Mouse (Mus musculus) spleen, embryonic (tissue): ENCODE data around the gene Ccnc.

Source experiments
- CTCF ChIA-PET: fragments of 350-600 bp; sonication (Branson Sonifier 250); formaldehyde crosslinking; loops from one replicate; lab custom pipeline; 2022; lab: Charles Lee

Ccnc gene

GRCm38 (mm10) chr4:21727615-21728165, at the start of gene Ccnc:
Gene Ccnc (plus strand): TSS chr4:21727701.
- CTCF ChIA-PET = no interaction called here

- CTCF ChIA-PET = no interaction called here
Observed at GRCm38 (mm10) chr4:21678101-21678974, 49.2 kb upstream of the Ccnc start.

GRCm38 (mm10) chr4:21678975-21679623, 48.4 kb upstream of the Ccnc start:
- CTCF ChIA-PET = no interaction called here

GRCm38 (mm10) chr4:21679624-21680480, 47.6 kb upstream of the Ccnc start:
- CTCF ChIA-PET = no interaction called here

- CTCF ChIA-PET = no interaction called here
Observed at GRCm38 (mm10) chr4:21680971-21681370, 46.5 kb upstream of the Ccnc start.

GRCm38 (mm10) chr4:21682421-21683150, 44.9 kb upstream of the Ccnc start:
- CTCF ChIA-PET = no interaction called here

GRCm38 (mm10) chr4:21684341-21684970, 43.0 kb upstream of the Ccnc start:
- CTCF ChIA-PET = no interaction called here

- CTCF ChIA-PET = no interaction called here
Observed at GRCm38 (mm10) chr4:21685595-21686091, 41.9 kb upstream of the Ccnc start, which contains the start of gene Prdm13. Gene Prdm13 (minus strand): TSS chr4:21685963.

GRCm38 (mm10) chr4:21686416-21686815, 41.1 kb upstream of the Ccnc start:
- CTCF ChIA-PET = no interaction called here

- CTCF ChIA-PET = no interaction called here
Observed at GRCm38 (mm10) chr4:21686934-21687333, 40.6 kb upstream of the Ccnc start.

- CTCF ChIA-PET = no interaction called here
Observed at GRCm38 (mm10) chr4:21687783-21688702, 39.5 kb upstream of the Ccnc start.

- CTCF ChIA-PET = no interaction called here
Observed at GRCm38 (mm10) chr4:21688703-21689200, 38.7 kb upstream of the Ccnc start.

GRCm38 (mm10) chr4:21689492-21689941, 38.0 kb upstream of the Ccnc start:
- CTCF ChIA-PET = no interaction called here

- CTCF ChIA-PET = no interaction called here
Observed at GRCm38 (mm10) chr4:21690221-21690620, 37.3 kb upstream of the Ccnc start.

- CTCF ChIA-PET = no interaction called here
Observed at GRCm38 (mm10) chr4:21695638-21696254, 31.8 kb upstream of the Ccnc start.

- CTCF ChIA-PET = no interaction called here
Observed at GRCm38 (mm10) chr4:21705046-21705445, 22.5 kb upstream of the Ccnc start.

- CTCF ChIA-PET = no interaction called here
Observed at GRCm38 (mm10) chr4:21712147-21712546, 15.4 kb upstream of the Ccnc start.

- CTCF ChIA-PET = interaction anchor here (0.6 kb wide), 1 partner anchor 91 kb away, joined by 3 read pairs; no protein-coding TSS in a partner anchor
Observed at GRCm38 (mm10) chr4:21722752-21723334, 4.7 kb upstream of the Ccnc start.
